Mouse (Mus musculus) NIH3T3 (cell line): ENCODE measurements at regions not wholly inside any gene's neighbourhood (a gene's known extent, or its start where the extent isn't known, plus 50 kb on each side); places are given as distances from the start of the nearest gene placed in this dataset.

Source experiments
- DNase-seq: peaks from one replicate; pipeline ENCODE4 v3.0.0-alpha.2; 2012; ENCODE audit warnings: low read depth

DNA sequence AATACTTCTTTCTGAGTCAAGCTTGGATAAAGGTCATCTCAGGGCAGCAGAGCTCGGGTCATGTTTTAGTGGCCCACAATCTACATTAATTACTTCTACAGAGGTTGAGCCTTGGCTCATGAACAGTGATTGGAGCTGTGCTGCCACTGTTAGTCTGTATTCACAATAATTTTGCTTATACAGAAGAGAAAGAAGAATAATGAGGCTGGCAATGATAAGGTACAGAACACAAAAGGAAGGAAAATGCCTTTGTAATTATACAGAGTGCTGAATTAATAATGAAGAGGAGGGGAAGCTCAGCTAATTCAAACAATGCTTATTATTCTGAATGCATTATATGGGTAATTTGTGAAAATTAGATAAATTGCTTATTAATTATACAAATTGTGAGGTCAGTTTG, 573.9 kb upstream of the Cblb start:
- DNase-seq: no peak

DNA sequence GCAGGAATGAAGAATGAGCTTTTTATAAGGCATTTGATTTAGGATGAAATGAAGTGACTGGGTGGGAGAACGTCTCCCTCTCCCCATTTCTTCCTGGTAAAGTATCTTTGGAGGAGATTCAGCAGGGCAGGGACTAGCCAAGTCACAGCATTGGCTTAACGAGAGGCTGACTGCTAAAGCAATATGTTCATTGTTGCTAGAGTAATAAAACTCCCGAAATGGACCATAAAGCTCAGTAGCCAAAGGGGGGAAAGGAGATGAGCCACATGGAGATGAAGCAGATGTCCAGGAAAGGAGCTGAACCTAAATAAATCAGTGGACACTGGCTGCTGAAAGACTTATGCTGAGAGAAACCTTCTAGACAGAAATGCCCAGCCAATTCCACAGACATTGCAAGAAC, 555.3 kb upstream of the Cblb start:
- no peak for DNase-seq

DNA sequence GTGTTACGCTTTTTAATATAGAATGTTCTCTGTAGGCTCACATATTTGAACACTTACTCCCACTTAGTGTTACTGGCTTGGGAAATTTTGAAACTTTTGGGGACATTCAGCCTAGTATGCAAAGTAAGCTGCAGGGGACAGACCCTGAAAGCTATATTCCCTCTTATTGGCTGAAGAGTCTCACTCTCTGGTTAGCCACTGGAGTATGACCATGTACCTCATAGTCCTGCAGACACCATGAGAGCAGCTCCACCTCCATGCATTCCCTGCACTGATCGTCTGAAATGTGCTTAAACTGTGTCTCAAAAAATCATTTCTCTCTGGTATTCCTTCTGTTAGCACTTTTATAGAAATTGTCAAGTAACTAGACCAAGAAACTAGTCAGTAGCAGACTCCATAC, 534.9 kb upstream of the Cblb start:
- no peak for DNase-seq

DNA sequence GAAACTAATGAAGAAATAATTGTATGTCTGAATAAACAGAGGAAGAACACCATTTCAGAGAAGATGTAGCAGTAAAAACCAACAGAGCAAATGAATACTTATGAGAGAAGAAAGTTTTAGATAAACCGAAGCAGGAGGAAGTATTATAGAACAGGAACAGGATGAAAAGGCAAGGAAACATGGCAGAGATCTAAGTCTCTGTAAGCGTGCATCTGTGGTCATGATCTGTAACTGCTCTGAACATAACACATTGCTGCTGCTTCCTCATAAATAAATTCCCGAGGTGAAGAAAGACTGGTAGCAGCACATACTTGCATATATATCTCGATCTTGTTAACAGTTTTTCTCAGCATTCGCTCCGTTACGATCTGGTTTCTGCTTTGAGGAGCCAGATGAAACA, 533.2 kb upstream of the Cblb start:
- DNase-seq: no peak

DNA sequence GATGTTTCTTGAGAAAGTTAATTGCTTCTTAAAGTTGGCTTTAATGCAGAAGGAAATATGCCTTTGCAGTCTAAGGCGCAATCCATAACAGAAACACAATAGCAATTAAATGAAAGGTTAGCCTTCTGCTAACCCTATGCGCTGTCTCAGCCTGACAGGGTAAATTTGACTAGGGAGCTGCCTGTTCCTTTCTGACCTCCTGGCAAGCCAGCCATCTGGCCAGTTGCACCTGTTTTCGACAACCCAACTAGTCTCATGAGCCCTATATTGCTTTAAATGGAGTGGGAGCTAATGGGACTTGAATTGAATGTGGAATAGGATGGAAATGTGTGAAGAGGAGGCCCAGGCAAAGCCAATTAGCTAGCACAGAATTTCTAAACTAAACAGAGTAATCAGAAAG, 513.9 kb upstream of the Cblb start:
- no peak for DNase-seq

DNA sequence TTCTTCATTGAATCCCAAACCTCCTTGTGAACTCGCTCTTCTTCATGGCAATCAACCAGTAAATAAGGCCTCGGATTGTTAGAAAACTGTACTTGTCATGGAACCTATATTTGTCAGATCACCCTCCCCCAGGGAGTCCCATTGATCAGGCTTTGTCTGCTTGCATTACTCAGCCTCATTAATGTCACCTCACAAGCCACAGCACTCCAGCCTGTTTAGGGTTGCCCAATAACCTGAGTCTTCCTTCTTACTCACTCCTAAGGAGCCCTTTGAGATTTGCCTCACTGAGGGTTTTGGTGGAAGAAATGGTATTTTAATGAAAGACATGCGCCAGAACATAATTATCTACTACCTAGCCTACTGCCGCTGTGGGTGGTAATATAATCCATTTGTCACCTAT, 510.3 kb upstream of the Cblb start:
- no peak for DNase-seq

DNA sequence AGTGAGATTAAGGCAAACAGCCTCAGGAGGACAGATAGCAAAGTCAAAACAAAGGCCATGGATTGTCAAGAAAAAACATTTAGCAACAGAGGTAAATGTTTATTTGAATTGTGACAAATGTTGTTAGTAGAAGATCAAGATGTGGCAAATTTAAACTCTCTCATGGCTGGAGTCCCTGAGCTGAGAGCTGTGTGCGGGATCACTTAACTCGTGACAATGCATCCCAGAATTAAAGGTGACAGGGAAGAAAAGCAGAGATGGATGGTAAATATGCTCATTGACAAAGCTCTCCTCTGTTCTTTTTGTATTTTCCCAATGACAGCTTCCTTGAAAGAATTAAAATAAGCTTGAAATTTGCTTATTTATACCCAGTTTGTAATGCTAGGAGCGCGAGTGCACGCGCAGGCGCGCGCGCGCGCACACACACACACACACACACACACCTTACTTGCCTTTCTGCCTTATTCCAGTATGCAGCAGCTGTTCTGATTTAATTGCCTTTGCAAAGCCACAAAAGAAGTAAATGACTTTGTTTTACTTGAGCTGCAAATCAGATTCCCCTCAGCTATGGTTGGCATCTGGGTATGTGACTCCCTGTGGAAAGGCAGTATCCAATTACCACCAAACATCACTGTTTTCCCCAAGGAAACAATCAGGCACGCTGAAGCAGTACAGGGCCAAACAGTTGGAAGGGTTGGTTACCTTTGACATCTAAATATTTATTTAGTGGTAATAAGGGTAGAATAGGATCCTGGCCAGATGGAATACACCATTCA, 509.5 kb upstream of the Cblb start:
- no peak for DNase-seq

DNA sequence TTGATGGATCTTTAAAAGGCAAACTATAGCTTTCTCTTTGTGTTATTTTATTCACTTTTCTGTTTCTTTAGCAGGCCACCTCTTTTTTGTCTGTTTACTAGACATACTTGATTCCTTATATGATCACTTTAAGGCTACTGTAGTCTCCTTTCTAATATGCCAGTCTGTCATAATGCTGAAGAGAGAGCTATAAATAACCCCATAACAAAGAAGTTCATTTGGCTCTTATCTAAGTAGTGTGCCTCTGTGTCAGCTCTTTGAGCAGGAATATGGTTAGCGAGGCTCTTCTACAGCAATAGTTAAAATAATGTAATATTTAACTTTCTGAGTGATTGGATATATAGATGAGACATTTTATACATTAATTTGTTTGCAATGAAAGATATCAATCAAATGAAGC, 507.0 kb upstream of the Cblb start:
- no peak for DNase-seq

DNA sequence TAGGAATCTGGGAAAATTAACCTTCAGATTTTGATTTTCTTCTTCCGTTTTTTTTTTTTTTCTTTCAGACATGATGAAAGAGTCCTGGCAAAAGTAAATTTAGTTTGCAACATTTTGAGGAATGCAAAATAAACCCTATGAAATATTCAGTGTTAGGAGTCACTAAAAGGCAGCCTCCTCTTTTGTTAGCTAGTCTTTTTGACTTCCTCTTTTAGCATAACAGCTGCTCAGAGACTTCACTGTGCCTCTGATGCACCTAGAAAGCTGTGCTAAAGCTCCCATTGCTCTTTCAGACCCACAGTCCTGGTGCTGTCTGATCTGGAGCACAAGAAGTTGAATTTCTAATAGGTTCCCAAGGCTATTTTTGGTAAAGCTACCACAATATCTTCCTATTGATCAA, 498.5 kb upstream of the Cblb start:
- DNase-seq: no peak

DNA sequence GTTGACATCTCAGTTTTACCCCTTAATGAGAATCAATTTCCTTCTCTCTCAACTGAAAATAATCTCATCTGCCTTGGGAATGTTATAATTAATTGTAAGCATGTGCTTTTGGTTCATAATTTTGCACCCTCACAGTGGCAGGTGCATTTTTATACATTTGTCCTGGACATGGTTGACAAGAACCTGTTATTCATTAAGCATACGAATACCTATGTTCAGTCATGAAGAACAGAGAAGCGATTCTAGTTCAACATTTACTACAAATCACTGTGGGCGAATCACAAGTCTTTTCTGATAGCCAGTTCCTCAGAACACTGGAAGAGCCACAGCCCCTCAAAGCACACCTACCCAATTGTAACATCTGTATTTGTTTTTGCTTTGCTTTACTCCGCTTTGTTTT, 487.3 kb upstream of the Cblb start:
- no peak for DNase-seq

DNA sequence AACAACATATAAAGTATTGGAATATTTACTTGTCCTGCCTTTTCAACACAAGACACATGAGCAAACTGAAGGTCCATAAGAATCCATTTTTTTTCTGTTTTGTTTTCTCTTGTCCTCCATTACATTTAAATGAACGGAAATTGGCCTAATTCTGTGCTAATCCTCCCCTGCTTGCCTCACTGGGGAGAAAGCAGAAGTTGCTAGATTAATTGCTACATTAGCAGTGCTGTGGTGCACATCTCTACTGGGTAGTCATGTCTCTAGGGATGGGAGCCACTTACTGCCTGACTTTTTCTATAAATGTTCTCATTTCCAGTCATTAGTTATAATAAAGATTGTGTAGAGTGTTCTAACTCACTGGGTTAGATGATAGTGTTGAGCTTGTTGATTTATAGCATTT, 484.0 kb upstream of the Cblb start:
- DNase-seq: no peak

DNA sequence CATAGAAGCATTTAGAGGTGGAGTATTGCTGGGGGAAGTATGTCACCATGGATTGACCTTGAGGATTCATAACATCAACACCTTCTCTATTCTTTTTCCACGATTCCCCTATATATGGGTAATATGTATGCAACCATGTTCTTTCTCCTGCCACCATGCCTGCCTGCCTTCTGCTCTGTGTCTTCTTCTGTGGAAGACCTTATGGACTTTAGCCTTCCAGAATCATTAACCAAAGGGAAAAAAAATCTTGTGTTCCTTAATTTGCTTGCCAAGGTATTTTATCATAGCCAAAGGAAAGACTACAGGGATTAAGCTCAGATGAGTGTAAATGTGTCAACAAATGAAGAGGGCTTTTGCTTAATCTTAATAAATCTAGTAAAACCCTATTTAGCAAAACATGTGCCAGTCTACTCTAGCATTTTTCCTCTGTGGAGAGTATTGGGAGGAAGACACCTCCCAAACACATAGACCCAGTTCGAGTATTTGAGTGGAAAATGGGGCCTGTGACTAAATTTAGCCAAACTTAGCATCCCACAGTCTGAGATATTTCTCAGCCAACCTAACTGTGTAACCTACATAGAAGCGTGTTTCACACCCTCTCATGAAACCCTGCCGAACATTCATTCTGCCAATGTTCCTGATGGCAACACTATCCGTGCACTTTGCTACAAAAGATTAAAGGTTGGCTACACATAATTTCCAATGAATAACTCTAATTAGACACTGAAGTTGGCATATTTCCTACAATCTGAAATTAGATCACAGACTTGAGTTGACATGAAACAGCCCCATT, 468.0 kb upstream of the Cblb start:
- DNase-seq: no peak

DNA sequence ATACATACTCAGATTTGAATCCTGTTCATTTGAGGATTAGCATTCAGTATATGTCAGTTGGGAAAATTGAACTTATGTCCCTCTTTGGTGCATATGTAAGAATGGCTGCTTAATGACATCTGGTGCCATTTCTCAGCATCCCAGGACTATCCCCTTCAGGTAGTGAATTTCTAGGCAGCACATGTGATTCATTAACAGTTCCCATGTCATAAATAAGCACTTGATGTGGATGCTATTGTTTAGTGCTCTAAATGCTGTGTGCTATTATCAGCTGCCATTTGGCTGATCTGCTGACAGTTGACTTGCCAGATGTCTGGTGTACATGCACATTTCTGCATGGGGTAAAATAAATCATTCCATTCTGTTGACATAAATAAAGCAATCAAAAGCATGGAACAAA, 467.0 kb upstream of the Cblb start:
- DNase-seq: no peak

DNA sequence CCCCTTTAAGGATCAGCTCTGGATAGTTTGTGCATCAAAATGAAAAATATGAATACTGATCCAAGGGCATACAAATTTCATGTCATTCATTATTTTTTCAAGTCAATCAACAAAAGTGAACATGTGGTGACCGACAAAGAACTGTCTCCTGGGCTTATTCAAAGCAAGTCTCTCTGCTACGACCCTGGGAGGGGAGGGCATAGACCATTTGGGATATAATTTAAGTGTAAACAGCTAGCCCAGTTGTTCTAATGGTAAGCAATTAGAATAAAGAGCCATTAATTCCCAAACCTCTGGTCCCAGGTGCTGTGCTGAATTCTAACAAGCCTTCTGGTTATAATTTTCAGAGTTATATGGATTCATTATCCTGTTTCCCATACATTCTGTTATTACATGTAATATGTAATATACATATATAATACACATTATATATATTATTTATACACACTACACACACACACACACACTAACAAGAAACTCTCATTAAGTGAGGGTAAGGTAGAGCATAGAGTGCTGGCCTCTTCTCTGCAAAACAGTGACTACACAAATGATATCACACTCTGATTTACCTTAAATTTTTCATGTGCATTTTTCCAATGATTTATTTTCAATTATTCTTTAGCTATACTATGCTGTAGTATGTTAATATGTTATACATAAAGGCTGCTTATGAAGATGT, 453.0 kb upstream of the Cblb start:
- no peak for DNase-seq

DNA sequence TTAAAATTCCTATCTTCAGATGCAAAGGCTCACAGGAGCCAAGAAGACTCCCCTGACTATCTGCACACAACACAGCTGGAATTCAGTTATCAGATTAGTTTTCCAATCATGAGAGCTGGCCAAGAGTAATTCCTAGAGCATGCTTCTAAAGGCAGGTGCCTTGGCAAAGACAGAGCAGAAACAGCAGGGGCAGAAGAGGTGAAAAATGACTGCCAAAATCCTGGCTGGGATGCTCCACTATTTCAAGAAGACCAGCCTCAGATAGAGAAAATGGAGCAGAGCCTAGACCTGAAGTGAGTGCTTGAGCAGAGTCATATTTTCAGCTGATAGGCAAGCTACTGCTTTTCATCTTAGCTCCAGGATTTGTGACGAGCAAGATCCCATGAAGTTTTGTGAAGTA, 450.5 kb upstream of the Cblb start:
- no peak for DNase-seq

DNA sequence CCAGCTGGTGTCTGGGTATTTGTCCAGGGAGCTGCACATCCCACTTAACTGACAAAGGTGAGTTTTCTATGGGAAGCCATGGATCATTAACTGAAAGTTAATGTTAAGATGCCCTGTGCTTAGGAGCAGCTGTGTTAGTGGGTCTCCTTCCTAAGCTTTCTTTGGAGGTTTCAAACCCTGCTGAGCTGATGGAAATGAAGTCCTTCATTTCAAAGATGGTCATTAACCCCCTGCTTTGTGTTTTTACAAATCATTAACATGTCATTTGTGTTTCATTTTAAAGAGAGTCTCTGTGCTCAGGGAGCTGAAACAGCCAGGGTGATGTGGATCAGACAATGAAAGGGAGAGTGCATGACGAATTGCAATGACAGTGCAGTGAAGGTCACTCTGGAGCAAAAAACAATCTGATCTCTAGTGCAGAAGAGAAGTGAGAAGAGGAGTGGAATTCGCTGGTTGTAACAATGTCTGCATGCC, 441.1 kb upstream of the Cblb start:
- DNase-seq: no peak

DNA sequence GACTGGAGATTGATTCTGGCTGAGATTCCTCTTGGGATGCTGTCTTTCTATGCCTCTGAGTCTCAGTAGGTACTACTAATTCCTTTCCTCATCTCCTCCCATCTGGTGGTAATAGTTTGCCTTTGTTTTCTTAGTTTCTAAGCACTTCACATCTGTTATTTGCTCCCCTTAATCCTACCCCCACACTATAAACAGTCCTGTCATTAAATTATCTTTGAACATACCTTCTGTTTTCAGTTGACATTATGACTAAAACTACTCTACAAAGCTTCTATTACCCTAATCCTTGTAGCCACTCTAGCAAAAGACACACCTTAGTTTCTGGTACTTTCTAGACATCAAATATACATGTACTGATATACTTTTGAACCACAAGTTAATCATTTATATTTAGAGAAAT, 413.4 kb upstream of the Cblb start:
- no peak for DNase-seq

DNA sequence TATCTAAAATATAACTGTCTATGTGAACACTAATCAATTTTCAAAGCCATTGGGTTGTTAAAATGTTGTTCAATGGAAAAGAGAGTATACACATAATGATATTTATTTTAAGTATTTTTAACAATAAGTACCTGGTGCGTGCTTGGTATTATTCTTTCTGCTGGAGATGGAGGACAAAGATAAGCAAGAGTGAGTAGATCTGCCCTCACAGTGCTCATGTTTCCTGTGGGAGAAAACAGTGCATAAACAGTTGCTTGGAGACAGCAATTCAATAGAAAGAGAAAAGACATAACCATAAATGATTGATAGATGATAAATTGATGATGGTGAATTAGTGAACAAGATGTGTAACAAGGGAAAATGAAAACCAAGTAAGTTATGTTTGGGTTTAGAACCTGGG, 384.4 kb upstream of the Cblb start:
- DNase-seq: no peak

DNA sequence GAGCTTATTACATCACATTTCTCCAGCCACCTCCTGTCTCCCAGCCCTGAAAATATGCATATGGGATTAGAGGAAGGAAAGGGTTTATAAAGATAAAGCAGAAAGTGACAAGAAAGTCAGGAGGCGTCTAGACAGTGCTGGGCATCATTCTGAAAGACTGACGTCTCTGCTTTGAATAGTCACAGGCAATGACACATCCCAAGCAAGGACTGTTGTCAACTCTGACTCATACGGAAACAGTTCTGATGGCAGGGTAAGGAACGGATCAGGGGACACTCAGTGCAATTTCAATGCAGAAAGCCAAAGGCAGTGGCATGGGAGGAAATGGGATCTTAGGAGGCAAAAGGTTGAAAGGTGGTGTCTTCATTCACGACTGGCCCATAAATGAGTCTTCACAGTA, 380.9 kb upstream of the Cblb start:
- no peak for DNase-seq

DNA sequence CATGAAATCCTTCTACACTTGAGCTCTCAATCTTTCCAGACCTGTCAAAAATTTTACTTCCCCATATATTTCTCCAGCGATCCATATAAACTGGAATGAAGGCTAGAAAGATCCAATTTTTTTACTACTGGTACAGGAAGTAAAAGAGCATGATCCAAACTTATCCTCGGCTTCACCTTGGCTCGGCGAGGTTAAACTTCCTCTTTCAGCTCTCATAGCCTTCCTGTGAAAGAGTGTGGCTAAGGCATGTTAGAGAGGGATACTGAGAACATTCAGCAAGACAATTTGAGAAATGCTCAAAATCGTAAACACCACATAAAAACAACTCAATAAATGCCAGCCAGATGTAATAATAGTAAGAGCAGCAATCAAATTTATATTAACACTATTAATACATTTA, 380.3 kb upstream of the Cblb start:
- no peak for DNase-seq

DNA sequence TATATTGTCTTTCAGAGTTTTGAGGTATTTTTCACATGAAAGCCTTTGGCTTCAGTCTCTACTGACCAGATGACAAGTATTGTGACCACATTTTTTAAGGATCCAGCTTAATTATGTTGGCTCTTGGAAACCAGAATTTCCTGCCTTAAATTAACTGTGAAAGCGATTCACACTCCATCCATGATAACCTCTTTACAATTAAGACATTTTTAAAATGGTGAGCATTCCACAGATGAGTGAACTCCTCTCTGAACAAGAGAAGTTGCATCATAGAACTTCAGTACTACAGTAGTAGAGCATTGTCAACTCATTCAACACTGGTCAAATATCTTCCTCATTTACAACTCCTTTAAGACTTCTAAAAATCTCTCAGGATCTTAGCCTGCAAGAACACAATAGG, 369.3 kb upstream of the Cblb start:
- DNase-seq: no peak

DNA sequence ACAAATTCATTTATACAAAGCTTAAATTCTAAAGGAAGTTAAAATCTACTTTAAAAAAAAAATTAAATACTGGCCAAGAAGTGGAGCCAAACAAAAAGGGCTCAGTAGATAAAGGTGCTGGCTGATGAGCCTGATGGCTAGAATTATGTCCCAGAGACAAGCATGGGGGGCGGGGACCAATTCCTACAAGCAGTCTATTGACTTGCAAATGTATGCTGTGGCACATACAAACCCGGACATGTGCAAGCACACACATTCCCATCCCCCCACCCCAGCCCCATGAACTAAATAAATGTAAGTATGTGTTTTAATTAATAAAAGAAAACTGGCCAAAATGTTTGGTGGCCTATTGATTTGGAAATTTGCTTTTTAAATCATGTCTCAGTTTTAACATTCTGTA, 366.7 kb upstream of the Cblb start:
- DNase-seq: no peak

DNA sequence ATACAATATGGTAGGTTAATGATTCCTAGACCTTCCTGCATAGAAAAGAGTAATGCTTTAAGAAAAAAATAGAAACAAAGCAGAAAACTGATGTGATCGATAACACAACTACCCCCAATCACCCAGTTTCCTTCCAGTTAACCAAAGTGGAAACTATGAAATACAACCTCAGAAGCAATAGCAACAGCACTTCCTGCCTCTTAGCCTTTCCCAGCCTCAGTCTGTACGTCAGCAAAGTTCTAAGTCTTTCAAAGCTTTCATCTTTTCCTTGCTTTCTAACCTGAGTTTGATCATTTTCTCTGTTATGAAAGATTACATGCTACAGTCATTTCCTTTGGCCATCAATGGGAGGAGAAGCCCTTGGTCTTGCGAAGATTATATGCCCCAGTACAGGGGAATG, 355.9 kb upstream of the Cblb start:
- DNase-seq: no peak
